Mouse (Mus musculus) ovary, adult 18-20 months (tissue): ENCODE data around the gene Lipe.

Experiments
- DNase-seq: peaks from one replicate; pipeline ENCODE4 v3.0.0; 2022; ENCODE audit warnings: low spot score, mixed read lengths

The Lipe gene

DNA sequence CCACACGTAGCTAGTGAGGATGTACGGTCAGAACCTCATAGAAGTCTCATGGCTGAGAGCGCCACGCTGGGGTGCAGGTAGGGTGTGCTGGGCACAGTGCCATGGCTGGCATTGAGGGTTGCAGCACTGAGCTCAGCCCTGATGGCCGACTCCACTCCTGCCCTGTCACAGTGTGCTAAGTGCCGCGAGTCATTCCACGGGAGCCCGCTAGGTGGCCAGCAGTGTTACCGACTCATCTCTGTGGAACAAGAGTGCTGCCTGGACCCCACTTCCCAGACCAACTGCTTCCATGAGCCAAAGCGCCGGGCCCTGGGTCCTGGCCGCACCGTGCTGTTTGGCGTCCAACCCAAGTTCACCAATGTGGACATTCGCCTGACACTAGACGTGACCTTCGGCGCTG, 35.4 kb downstream of the Lipe start:
- DNase-seq: no peak

GRCm38 (mm10) chr7:25358721-25359206, 39.7 kb downstream of the Lipe start:
- DNase-seq: no peak

DNA sequence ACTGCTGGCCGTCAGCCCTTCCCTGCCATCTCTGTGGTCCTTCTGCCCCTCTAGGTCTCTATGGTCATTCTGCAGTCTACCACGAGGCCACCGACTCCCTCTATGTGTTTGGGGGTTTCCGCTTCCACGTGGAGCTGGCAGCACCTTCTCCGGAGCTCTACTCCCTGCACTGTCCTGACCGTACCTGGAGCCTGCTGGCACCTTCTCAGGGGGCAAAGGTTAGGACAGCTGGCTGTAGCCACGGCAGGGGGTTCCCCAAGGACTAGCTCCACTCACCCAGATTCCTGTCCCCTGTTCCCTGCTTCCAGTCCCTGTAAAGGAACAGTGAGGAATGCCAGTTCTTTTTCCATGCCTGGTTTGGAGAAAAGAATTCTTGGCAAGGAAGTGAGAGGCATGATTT, 49.6 kb downstream of the Lipe start:
- no peak for DNase-seq

DNA sequence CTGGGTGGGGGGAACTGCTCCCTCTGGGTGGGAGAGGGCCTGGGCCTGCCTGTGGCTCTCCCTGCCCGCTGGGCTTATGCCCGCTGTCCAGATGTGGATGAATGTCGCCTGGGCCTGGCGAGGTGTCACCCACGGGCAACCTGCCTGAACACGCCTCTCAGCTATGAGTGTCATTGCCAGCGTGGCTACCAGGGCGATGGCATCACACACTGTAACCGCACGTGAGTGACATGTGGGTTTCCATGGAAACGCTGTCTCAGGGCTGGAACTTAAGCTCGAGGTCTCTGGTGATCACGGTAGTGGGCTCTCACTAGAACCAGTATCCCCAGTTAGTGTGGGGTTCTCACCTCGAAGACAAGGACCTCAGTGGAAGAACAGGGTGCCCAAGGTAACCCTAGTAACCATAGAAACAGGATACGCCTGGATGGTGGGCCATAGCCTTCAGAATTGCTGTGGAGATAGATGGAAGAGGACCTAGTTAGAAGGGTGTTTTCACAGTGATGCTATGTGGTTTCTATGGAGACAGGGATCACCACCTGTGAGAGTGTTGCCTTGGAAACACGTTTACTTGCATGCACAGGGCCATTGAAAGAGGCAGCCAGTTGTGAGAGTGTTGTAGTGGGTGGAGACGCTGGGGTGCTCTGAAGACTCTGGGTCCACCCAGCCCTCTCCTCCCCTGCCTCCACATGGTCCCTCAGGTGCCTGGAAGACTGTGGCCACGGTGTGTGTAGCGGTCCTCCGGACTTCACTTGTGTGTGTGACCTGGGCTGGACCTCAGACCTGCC, 57.3 kb downstream of the Lipe start:
- no peak for DNase-seq

DNA sequence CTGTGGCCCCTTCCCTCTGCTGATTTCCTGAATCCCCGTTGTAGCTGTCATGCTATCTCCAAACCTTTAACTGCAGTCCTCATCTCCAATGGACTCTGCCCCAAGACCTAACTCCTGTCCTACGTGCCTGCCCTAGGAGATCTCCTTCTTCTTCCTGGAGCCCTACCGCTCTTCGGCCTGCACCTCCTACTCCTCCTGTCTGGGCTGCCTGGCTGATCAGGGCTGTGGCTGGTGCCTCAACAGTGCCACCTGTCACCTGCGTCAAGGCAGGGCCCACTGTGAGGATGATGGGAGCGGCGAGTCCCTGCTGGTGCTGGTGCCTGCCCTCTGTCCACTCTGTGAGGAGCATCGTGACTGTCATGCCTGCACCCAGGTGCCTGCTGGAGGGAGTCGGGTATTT, 59.2 kb downstream of the Lipe start:
- no peak for DNase-seq

GRCm38 (mm10) chr7:25334472-25334871, 64.0 kb downstream of the Lipe start:
- no peak for DNase-seq

DNA sequence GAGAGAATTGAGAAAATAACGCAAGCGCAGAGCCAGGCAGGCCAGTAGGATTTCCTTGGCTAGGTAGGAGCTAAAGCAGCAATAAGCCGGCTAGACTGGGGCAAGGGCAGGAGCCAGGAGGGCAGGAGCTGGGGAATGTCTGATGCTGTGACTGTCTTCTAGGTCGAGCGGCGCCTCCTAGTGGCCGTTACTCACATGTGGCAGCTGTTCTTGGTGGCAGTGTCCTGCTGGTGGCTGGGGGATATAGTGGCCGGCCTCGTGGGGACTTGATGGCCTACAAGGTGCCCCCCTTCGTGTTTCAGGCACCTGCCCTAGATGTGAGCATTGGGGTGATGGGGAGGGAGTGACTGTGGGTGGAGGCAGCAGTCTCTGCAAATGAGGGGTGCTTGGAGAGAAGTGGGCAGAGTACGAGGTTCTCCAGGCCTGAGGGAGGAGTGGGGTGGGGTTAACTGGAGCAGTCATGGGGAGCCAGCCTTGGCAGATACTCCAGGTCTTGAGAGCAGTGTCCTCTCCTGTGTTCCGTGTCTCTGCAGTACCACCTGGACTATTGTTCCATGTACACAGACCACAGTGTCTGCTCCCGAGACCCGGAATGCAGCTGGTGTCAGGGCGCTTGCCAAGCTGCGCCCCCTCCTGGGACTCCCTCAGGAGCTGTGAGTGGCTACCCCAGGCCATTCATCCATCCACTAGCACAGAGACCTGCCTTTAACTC, 64.8 kb downstream of the Lipe start:
- DNase-seq: peak; percentile 37
